Mouse (Mus musculus) intestine, embryonic 14.5 days (tissue): ENCODE data around the gene Olfr610. TPM values are rescaled to one million over a fixed set of nuclear protein-coding genes. Genes with fewer than 3 reads are reported as not detected.
"Not testable (repeated sequence)": the region's sequence is repeated elsewhere in the genome, so short reads cannot be mapped to it uniquely, and the experiment has no call there.

Experiments used
- ATAC-seq: fragments of 200-750 bp; cut with Nextera tagmentation; replicated peaks from 2 replicates; pipeline ENCODE4 v1.8.0; 2017; ENCODE audit warnings: low read depth, moderate number of reproducible peaks, moderate TSS enrichment, moderate library complexity; ENCODE audit not compliant: low FRiP score, low TSS enrichment
- DNase-seq: peaks from one replicate; pipeline ENCODE4 v3.0.0-alpha.2; 2018; ENCODE audit warnings: low spot score
- H3K27ac ChIP-seq: fragments of 300-500 bp; sonication (generic); 2 replicates; pipeline ENCODE4 v1.5.1; 2014; ENCODE audit warnings: low read depth, mild to moderate bottlenecking, control low read depth
- H3K27me3 ChIP-seq: fragments of 300-500 bp; sonication (generic); replicated peaks from 2 replicates; pipeline ENCODE4 v1.6.1; 2014; ENCODE audit warnings: low read length, control low read depth; ENCODE audit not compliant: control insufficient read depth, insufficient read depth
- H3K36me3 ChIP-seq: fragments of 300-500 bp; sonication (generic); 2 replicates; pipeline ENCODE4 v1.6.1; 2014; ENCODE audit warnings: low read length, control low read depth; ENCODE audit not compliant: control insufficient read depth, insufficient read depth
- H3K4me1 ChIP-seq: fragments of 300-500 bp; sonication (generic); replicated peaks from 2 replicates; pipeline ENCODE4 v1.6.1; 2014; ENCODE audit warnings: low read length, control low read depth, mixed read lengths; ENCODE audit not compliant: control insufficient read depth, insufficient read depth
- H3K4me2 ChIP-seq: fragments of 300-500 bp; sonication (generic); 2 replicates; pipeline ENCODE4 v1.6.1; 2014; ENCODE audit warnings: low read length
- H3K4me3 ChIP-seq: fragments of 300-500 bp; sonication (generic); 2 replicates; pipeline ENCODE4 v1.5.1; 2014; ENCODE audit warnings: low read depth, low read length, control low read depth, mixed read lengths
- H3K9ac ChIP-seq: fragments of 300-500 bp; sonication (generic); 2 replicates; pipeline ENCODE4 v1.6.1; 2014; ENCODE audit warnings: mild to moderate bottlenecking, low read length
- H3K9me3 ChIP-seq: fragments of 300-500 bp; sonication (generic); 2 replicates; pipeline ENCODE4 v1.6.1; 2016; ENCODE audit warnings: low read length, control low read depth; ENCODE audit not compliant: control insufficient read depth
- WGBS: fragments of 180-500 bp; shearing (Covaris S2); extraction: QIAGEN DNeasy Blood & Tissue Kit; methylation state at CpG from one replicate; pipeline ENCODE4 v1.1.7; 2014; 5-methylcytosine and 5-hydroxymethylcytosine counted together
- polyA plus RNA-seq: library from polyadenylated mRNA; unstranded; fragments of >200 nt; fragmentation: Nextera tagmentation; extraction: Ambion mirVana; gene quantifications from 2 replicates; pipeline ENCODE4 v1.2.1, GENCODE M21; 2014

The Olfr610 gene
- not detected in 2 replicates for polyA plus RNA-seq

GRCm38 (mm10) chr7:103512022-103512421 lies at the start of gene Olfr610:
Gene Olfr610, minus strand, starts transcription at chr7:103512122.
- no peaks in the 10 kb centered on the region for H3K27me3 ChIP-seq
- no peak within 1 kb of the TSS for H3K4me2 ChIP-seq
- no peaks in the 10 kb centered on the region for H3K36me3 ChIP-seq
- no peaks in the 10 kb centered on the region for H3K9me3 ChIP-seq
- WGBS = 82% methylated on average over 2 of the region's 2 CpGs
- no peak within 1 kb of the TSS for H3K27ac ChIP-seq
- no peak for ATAC-seq
- no peak within 1 kb of the TSS for H3K4me3 ChIP-seq
- H3K4me1 ChIP-seq = no peaks in the 10 kb centered on the region
- no peak within 1 kb of the TSS for H3K9ac ChIP-seq
- DNase-seq = no peak

- H3K27ac ChIP-seq = no peak within 1 kb of the TSS
- H3K9ac ChIP-seq = no peak within 1 kb of the TSS
- H3K4me3 ChIP-seq = no peak within 1 kb of the TSS
- 90% methylated on average over 2 of the region's 2 CpGs for WGBS
- H3K9me3 ChIP-seq = no peaks in the 10 kb centered on the region
- no peaks in the 10 kb centered on the region for H3K27me3 ChIP-seq
- H3K4me1 ChIP-seq = no peaks in the 10 kb centered on the region
- no peak within 1 kb of the TSS for H3K4me2 ChIP-seq
- DNase-seq = no peak
- H3K36me3 ChIP-seq = no peaks in the 10 kb centered on the region
- no peak for ATAC-seq
Measured at GRCm38 (mm10) chr7:103555779-103556178, 43.9 kb upstream of the Olfr610 start, which contains the start of gene Olfr615. Gene Olfr615, plus strand, starts transcription at chr7:103556079.

- DNase-seq = no peak
- Histone ChIP-seq H3K36me3 (no peaks in the 10 kb centered on the region), H3K4me1 (no peaks in the 10 kb centered on the region), H3K4me2 (no peak within 1 kb of the TSS), H3K4me3 (no peak within 1 kb of the TSS), H3K9me3 (no peaks in the 10 kb centered on the region), H3K27ac (no peak within 1 kb of the TSS), H3K9ac (no peak within 1 kb of the TSS), H3K27me3 (no peaks in the 10 kb centered on the region)
- WGBS = 82% methylated on average over 2 of the region's 2 CpGs
- no peak for ATAC-seq
Measured at GRCm38 (mm10) chr7:103547774-103548173, 35.9 kb upstream of the Olfr610 start, which contains the start of gene Olfr613. Gene Olfr613, plus strand, starts transcription at chr7:103548074.

GRCm38 (mm10) chr7:103542617-103543016 lies 30.7 kb upstream of the Olfr610 start, which contains the start of gene Olfr612:
Gene Olfr612, minus strand, starts transcription at chr7:103542717.
- not testable (repeated sequence) for H3K27ac ChIP-seq, H3K36me3 ChIP-seq, H3K27me3 ChIP-seq, H3K9ac ChIP-seq, H3K4me3 ChIP-seq, ATAC-seq, DNase-seq, H3K4me2 ChIP-seq, H3K4me1 ChIP-seq, H3K9me3 ChIP-seq
- WGBS = 80% methylated on average over 2 of the region's 2 CpGs

- not testable (repeated sequence) for H3K4me1 ChIP-seq, H3K9me3 ChIP-seq, H3K27ac ChIP-seq, H3K4me2 ChIP-seq, ATAC-seq, H3K9ac ChIP-seq, H3K36me3 ChIP-seq, H3K27me3 ChIP-seq, DNase-seq, H3K4me3 ChIP-seq
- WGBS = 67% methylated on average over 1 of the region's 1 CpGs
Measured at GRCm38 (mm10) chr7:103520746-103521145, 8.8 kb upstream of the Olfr610 start, which contains the start of gene Olfr611. Gene Olfr611, minus strand, starts transcription at chr7:103520846.

GRCm38 (mm10) chr7:103497962-103498361 lies 14.0 kb downstream of the Olfr610 start, which contains the start of gene Olfr609:
Gene Olfr609, minus strand, starts transcription at chr7:103498062.
- no peaks in the 10 kb centered on the region for H3K4me1 ChIP-seq
- H3K27me3 ChIP-seq = no peaks in the 10 kb centered on the region
- H3K27ac ChIP-seq = no peak within 1 kb of the TSS
- no peak for DNase-seq
- H3K36me3 ChIP-seq = no peaks in the 10 kb centered on the region
- no peak for ATAC-seq
- H3K4me3 ChIP-seq = no peak within 1 kb of the TSS
- H3K9ac ChIP-seq = no peak within 1 kb of the TSS
- WGBS = 51% methylated on average over 1 of the region's 1 CpGs
- H3K4me2 ChIP-seq = no peak within 1 kb of the TSS
- no peaks in the 10 kb centered on the region for H3K9me3 ChIP-seq

GRCm38 (mm10) chr7:103477106-103477505 lies 34.8 kb downstream of the Olfr610 start:
- 81% methylated on average over 9 of the region's 9 CpGs for WGBS
- H3K9ac ChIP-seq, H3K4me3 ChIP-seq: not testable (repeated sequence)

GRCm38 (mm10) chr7:103469577-103469976 lies 42.3 kb downstream of the Olfr610 start, which contains the start of gene Olfr608:
Gene Olfr608, plus strand, starts transcription at chr7:103469877.
- H3K27ac ChIP-seq = no peak within 1 kb of the TSS
- no peak within 1 kb of the TSS for H3K4me3 ChIP-seq
- H3K36me3 ChIP-seq = no peaks in the 10 kb centered on the region
- ATAC-seq = no peak
- H3K4me2 ChIP-seq = no peak within 1 kb of the TSS
- H3K27me3 ChIP-seq = no peaks in the 10 kb centered on the region
- no peak for DNase-seq
- H3K9ac ChIP-seq = no peak within 1 kb of the TSS
- H3K9me3 ChIP-seq = no peaks in the 10 kb centered on the region
- H3K4me1 ChIP-seq = no peaks in the 10 kb centered on the region

More at GRCm38 (mm10) chr7:103477106-103477505, 34.8 kb downstream of the Olfr610 start:
- H3K4me1 ChIP-seq, H3K27ac ChIP-seq, H3K27me3 ChIP-seq, DNase-seq, H3K9me3 ChIP-seq, H3K4me2 ChIP-seq, ATAC-seq, H3K36me3 ChIP-seq: not testable (repeated sequence)

GRCm38 (mm10) chr7:103460590-103460989 lies 51.3 kb downstream of the Olfr610 start:
- Histone ChIP-seq H3K4me2 (no peak overlapping the region), H3K27ac (no peak overlapping the region), H3K27me3 (no peaks in the 10 kb centered on the region), H3K9me3 (no peaks in the 10 kb centered on the region), H3K36me3 (no peaks in the 10 kb centered on the region), H3K4me3 (no peak overlapping the region), H3K9ac (no peak overlapping the region), H3K4me1 (no peaks in the 10 kb centered on the region)
- no peak for DNase-seq
- ATAC-seq = no peak
- WGBS = 81% methylated on average over 5 of the region's 5 CpGs
